Mouse (Mus musculus) inflammation-experienced regulatory T-cells (primary cell): Measurements from ENCODE around the gene Aldh1a2. TPM values are rescaled to one million over a fixed set of nuclear protein-coding genes. Genes with fewer than 3 reads are reported as not detected.

Experiments
- polyA plus RNA-seq, 2 experiments: library from polyadenylated mRNA; unstranded; fragments of 100-300 nt; shearing (Covaris generic); gene quantifications; one replicate each; pipeline ENCODE4 v1.2.1; 2017

Gene Aldh1a2
- not detected for polyA plus RNA-seq

GRCm38 (mm10) chr9:71215248-71216035 lies at the start of gene Aldh1a2:
Gene Aldh1a2 (plus strand): TSS chr9:71215789.

GRCm38 (mm10) chr9:71168511-71168910 lies 47.1 kb upstream of the Aldh1a2 start, which contains the start of gene Aqp9:
Gene Aqp9 (minus strand): TSS chr9:71168682.

Other genes starting within 250 kb of the Aldh1a2 start
- gene Aqp9, start 47.1 kb upstream of the Aldh1a2 start, polyA plus RNA-seq: 1 to 10 TPM in 1 of 2 experiments, under 1 TPM in 1; 0.51 to 2.0 TPM